Mouse (Mus musculus) adrenal gland, adult 18-20 months (tissue): ENCODE measurements around the gene Pabpc4. TPM values are rescaled to one million over a fixed set of nuclear protein-coding genes. Genes with fewer than 3 reads are reported as not detected.

Experiments used
- DNase-seq, 2 experiments: peaks; one replicate each; pipeline ENCODE4 v3.0.0; 2021 to 2022; ENCODE audit warnings: low spot score in 2 of 2
- long read RNA-seq, 2 experiments: library from polyadenylated mRNA; stranded (forward); transcript quantifications; one replicate each; pipeline ENCODE4 v2.0.0; 2021
- total RNA-seq, 2 experiments: library from RNA; stranded (reverse); gene quantifications; 1 replicate in 1 of 2; 2 replicates in 1 of 2; pipeline ENCODE4 v1.2.3; 2021

Gene Pabpc4
- total RNA-seq: 10 to 100 TPM; 93.9 to 99.8 TPM
- long read RNA-seq, experiment 1, transcript Pabpc4-202 (15 exons, 3,019 nt): major isoform, 8 of 27 reads
- long read RNA-seq, experiment 1, partial matches to known transcripts: 3 of 27 reads
- long read RNA-seq, experiment 1, other reads (novel, unspliced or antisense): 13 of 27 reads
- long read RNA-seq, experiment 2, transcript Pabpc4-202 (15 exons, 3,019 nt): major isoform, 14 of 49 reads
- long read RNA-seq, experiment 2, transcript Pabpc4-203 (15 exons, 3,050 nt): minor isoform, 6 of 49 reads
- long read RNA-seq, experiment 2, partial matches to known transcripts: 8 of 49 reads
- long read RNA-seq, experiment 2, other reads (novel, unspliced or antisense): 17 of 49 reads

DNA sequence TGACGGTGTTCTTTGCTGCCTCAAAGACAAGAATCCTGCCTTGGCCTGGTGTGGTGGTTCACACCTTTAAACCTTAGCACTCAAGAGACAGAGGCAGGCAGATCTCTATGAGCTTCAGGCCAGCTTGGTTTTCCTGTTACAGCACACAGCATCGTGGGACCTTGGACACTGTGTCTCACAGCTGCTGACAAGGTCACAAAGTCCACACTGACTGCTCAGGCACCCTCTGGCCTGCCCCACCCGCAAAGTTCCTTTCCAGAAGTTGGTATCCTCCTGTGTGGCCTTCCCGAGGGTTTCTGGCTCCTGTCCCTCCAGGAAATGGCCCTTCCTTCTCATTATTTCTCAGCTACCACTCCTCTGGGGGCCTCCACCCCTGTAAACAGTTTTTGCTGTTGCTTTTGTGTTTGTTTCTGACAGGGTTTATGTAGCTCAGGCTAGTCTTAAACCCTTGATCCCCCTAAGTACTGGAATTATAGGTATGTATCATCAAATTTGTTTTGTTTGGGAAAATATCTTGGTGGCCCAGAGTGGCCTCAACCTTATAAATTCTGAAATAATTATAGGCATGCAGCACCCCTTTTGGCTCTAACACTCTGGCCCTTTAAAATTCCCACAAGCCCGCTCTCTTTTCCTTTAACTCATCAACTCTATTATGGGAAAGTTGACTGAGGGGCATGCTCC is at the start of gene Pabpc4:
Gene Pabpc4 (plus strand): TSS at position 631 of the 681 bp plus-strand sequence.
- DNase-seq: no peak

DNA sequence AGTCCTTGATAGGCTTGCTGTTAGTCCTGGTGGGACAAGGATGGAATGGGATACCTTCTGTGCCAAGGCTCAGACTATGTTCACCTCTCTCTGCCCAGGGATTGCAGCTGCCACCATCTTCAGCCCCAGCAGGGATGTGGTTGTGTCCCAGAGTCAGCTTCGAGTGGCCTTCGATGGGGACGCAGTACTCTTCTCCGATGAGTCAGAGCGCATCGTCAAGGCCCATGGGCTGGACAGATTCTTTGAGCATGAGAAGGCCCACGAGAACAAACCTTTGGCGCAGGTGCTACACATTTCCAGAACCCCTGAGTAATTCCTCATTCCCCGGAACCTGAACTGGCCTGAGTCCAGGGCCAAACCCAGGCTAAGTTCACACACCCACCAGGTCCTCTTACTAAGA is 48.2 kb upstream of the Pabpc4 start:
- DNase-seq: peak; percentile 44 to 54

DNA sequence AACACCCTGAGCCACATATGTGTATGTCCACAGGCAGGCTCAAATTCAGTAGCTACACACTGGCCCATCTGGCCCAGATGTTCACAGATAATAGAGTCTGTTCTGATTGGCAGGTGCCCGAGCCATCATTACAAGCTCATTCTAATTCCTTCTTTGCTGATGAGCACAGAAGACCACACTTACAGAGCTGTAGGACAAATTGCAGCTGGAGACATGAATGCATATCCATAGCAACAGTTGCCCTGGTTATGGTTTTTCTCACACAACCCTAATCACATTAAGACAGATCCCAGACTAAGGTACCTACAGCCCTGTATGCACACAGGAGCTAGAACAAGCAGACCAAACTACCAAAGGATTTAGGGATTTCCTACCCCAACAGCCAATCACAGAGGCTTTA is 46.8 kb upstream of the Pabpc4 start:
- no peak for DNase-seq

GRCm38 (mm10) chr4:123216782-123217181 is 45.4 kb upstream of the Pabpc4 start:
- peak; percentile 43 to 48 for DNase-seq

- peak; percentile 79 to 80 for DNase-seq
These were observed 42.3 kb upstream of the Pabpc4 start for GRCm38 (mm10) chr4:123219720-123220357.

GRCm38 (mm10) chr4:123220637-123221036 is 41.5 kb upstream of the Pabpc4 start:
- peak in 1 of 2 experiments; percentile 38 for DNase-seq

DNA sequence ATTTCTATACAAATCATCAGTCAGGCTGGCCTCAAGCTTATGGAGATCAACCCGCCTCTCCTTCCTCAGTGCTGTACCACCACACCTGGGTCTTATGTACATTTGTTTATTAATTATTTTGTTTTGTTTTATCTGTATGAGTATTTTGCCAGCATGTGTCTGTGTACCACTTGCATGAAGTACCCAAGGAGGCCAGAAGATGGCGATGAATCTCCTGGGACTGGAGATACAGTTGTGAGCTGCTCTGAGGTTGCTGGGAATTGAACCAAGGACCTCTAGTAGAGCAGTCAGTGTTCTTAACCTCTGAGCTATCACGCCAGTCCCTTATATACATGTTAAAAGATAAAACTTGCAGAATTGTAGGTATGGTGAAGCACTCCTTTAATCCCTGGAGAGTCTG is 38.8 kb upstream of the Pabpc4 start:
- no peak for DNase-seq

DNA sequence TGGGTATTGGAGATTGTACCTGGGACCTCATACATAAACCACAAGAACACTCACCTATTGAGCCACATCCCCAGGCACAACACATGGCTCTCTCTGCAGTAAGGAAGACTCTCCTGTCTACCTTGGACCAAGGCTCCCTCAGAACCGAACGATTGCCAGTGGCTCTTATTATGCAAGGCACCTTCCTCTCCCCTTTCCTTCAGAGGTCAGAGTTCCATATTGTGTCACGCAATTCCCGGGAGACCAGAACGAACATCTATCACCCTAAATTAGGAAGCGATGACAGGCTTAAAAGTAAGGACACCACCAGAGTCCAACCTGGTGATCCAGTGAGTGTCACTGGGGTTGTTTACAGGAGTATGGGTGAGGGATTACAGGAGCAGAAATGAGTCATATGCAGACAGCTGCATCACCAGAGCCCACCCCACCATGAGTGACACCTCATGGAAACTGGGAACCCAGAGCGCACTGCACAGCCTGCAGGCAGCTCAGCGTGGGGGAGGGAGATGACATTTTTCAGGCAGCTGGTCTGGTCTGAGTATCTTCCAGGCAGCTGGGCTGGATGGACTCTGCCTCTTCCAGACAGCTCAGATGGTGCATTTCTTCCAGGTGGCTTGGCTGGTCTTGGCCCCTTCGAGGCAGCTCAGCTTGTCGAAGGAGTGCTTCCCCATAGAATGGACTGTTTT is 36.3 kb upstream of the Pabpc4 start:
- no peak for DNase-seq

GRCm38 (mm10) chr4:123227707-123228106 is 34.4 kb upstream of the Pabpc4 start:
- DNase-seq: no peak

GRCm38 (mm10) chr4:123228270-123228669 is 33.9 kb upstream of the Pabpc4 start:
- no peak for DNase-seq

DNA sequence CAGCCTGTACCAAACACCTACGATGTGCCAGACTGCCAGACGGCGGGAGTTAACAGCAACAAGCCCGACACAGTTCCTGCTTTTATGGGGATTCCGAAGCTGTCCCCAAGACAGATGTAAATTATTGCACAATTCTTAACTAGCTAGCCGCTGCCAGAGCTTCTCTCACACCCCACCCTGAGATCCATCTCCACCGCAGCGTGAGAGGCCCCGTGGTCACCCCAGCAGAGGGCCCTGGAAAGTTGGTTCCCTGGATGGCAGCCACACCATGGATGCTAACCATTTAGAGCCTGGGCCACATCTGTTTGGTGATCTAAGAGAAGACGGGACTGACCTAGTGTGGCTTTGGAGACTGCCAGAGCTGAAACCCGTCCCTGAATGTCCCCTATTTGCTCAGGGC is 33.0 kb upstream of the Pabpc4 start:
- DNase-seq: no peak

GRCm38 (mm10) chr4:123232841-123233240 is 29.3 kb upstream of the Pabpc4 start:
- no peak for DNase-seq

DNA sequence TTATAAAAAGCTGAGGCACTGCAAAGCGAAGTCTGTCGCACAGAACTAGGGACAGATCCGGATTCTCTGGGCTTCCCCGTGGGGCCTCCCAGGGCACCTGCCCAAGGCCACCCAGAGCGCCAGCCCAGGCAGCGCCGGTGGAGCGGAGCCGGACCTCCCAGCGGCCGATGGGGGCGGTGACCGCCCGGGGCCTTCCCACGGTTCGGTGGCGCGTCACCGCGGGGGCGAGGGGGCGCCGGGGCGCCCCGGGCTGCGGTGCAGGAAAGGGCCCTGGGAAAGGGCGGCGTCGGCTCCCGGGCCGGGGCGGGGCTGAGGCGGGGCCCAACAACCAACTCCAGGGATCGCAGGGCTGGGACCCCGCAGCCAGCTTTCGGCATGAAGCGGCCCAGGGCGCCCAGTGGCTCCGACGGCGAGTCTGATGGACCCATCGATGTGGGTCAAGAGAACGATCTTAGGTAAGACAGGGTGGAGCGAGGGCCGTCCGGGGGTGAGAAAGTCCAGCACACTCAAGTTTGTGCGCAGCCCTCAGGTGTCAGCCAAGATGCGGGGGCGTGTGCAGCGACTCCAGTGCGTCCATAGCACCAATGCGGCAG is 28.6 kb upstream of the Pabpc4 start, which contains the start of gene Heyl:
Gene Heyl (plus strand): TSS at position 65 of the 593 bp plus-strand sequence.
- DNase-seq: peak; percentile 61 to 68

DNA sequence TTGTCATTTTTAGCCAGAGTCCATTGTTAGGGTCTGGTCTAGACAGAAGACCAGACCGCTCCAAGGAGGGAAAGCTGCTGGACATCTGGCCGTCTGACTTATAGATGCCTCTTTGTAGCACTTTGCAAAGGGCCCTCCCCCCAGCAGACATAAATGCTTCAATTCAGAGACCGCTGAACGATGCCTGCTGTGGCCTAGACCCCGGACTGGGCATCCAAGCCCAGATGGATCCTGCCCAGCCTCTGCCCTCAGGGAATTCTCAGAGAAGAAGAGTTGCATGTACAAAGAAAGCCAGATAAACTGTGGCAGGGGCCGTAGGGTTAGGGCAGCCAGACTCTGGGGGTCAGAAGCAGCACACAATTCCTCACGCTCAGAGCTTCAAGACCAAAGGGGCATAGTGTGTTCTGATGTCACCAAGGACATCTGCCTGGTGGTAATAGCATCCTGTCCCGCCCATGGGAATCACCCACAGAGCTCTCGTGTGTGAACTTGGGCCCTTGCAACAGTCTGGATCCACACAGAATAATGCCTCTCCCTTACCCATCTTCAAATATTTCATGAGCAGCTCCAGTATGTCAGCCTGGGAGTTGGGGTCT is 26.2 kb upstream of the Pabpc4 start:
- DNase-seq: no peak

- no peak for DNase-seq
These were observed 25.6 kb upstream of the Pabpc4 start for GRCm38 (mm10) chr4:123236431-123237031.

GRCm38 (mm10) chr4:123237386-123238266 is 24.5 kb upstream of the Pabpc4 start:
- DNase-seq: no peak

DNA sequence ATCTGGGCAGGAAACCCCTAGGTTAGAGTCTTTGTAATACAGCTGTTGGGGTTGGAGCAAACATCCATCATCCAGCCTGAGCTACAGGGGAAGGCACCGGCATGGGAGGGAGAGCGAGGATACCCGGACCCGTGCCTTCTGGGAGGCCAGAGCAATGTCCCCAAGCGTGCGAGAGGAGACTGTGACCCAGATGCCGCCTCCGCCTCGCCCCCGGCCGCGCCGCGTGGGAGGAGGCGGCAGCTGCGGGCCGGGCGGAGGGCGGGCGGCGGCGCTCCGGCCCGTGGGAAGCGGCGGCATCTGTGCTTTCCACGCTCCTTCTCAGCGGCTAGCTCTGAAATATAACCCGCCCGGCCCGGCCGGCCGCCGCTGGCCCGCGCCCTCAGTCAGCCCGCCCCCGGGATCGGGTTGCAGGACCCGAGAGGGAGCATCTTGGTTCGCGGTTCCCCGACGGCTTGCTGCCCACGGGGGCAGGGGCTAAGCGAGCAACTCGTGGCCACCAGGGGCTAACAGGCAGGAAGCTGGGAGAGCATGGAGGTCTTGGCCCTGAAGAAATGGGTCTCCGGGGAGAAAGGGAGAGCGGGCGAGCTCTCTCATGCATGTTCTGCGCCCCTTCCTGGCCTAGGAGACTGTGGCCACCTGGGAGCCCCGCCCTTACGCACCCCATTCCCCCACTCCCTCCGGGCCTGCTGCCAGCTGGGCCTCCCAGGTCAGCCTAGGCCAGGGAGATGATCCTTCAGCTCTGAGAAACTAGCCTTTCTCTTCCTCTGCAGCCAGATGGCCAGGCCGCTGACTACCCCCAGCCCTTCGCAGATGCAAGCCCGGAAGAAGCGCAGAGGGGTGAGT is 22.6 kb upstream of the Pabpc4 start:
- DNase-seq: peak in 1 of 2 experiments; percentile 46

- no peak for DNase-seq
These were observed 15.9 kb upstream of the Pabpc4 start for GRCm38 (mm10) chr4:123246221-123246620.
